Mouse (Mus musculus) frontal cortex, postnatal 10 days (tissue): ENCODE data around the gene Ctxn1.

Source experiments
- DNase-seq, 2 experiments: peaks; one replicate each; pipeline ENCODE4 v3.0.0; 2022; ENCODE audit warnings: low spot score in 2 of 2, mixed read lengths in 1 of 2

The Ctxn1 gene

GRCm38 (mm10) chr8:4250306-4250970, 8.6 kb downstream of the Ctxn1 start:
- peak; percentile 82 to 84 for DNase-seq

- no peak for DNase-seq
Observed at GRCm38 (mm10) chr8:4249213-4249612, 9.9 kb downstream of the Ctxn1 start.

- peak in 1 of 2 experiments; percentile 22 for DNase-seq
Observed at GRCm38 (mm10) chr8:4247951-4248540, 11.0 kb downstream of the Ctxn1 start, which contains the start of gene Tgfbr3l. Gene Tgfbr3l (plus strand): TSS chr8:4248214.

GRCm38 (mm10) chr8:4247241-4247640, 11.8 kb downstream of the Ctxn1 start:
- no peak for DNase-seq

GRCm38 (mm10) chr8:4245737-4246136, 13.3 kb downstream of the Ctxn1 start:
- DNase-seq = peak in 1 of 2 experiments; percentile 15

GRCm38 (mm10) chr8:4245061-4245460, 14.0 kb downstream of the Ctxn1 start:
- no peak for DNase-seq

- no peak for DNase-seq
Observed at GRCm38 (mm10) chr8:4239193-4239890, 19.7 kb downstream of the Ctxn1 start.

GRCm38 (mm10) chr8:4238434-4239192, 20.5 kb downstream of the Ctxn1 start, which contains the start of the genes Map2k7 and Gm49320:
Gene Map2k7 (plus strand): TSS chr8:4238740.
Gene Gm49320 (plus strand): TSS chr8:4238865.
- peak; percentile 100 for DNase-seq

GRCm38 (mm10) chr8:4237814-4238433, 21.1 kb downstream of the Ctxn1 start:
- no peak for DNase-seq

GRCm38 (mm10) chr8:4230612-4231351, 28.3 kb downstream of the Ctxn1 start:
- no peak for DNase-seq

GRCm38 (mm10) chr8:4229784-4230183, 29.3 kb downstream of the Ctxn1 start:
- no peak for DNase-seq

- no peak for DNase-seq
Observed at GRCm38 (mm10) chr8:4227919-4228318, 31.2 kb downstream of the Ctxn1 start.

- DNase-seq = no peak
Observed at GRCm38 (mm10) chr8:4226739-4227347, 32.2 kb downstream of the Ctxn1 start, which contains the start of gene Lrrc8e. Gene Lrrc8e (plus strand): TSS chr8:4226827.

- no peak for DNase-seq
Observed at GRCm38 (mm10) chr8:4226323-4226722, 32.8 kb downstream of the Ctxn1 start.

- DNase-seq = no peak
Observed at GRCm38 (mm10) chr8:4222059-4222458, 37.0 kb downstream of the Ctxn1 start.

- no peak for DNase-seq
Observed at GRCm38 (mm10) chr8:4219617-4220016, 39.5 kb downstream of the Ctxn1 start.

- DNase-seq = peak; percentile 71 to 74
Observed at GRCm38 (mm10) chr8:4216791-4217621, 42.1 kb downstream of the Ctxn1 start, which contains the start of gene Prr36. Gene Prr36 (minus strand): TSS chr8:4217459.

- no peak for DNase-seq
Observed at GRCm38 (mm10) chr8:4216296-4216695, 42.8 kb downstream of the Ctxn1 start.
